Mouse (Mus musculus) myocyte (in vitro differentiated cells): ENCODE measurements around the gene Dbf4. TPM values are rescaled to one million over a fixed set of nuclear protein-coding genes. Genes with fewer than 3 reads are reported as not detected.

Experiments used
- H3K27me3 ChIP-seq: one replicate; pipeline ENCODE4 v1.6.1; 2011; ENCODE audit not compliant: control insufficient read depth, insufficient read depth, insufficient read length
- H3K36me3 ChIP-seq: one replicate; pipeline ENCODE4 v1.6.1; 2011; ENCODE audit not compliant: control insufficient read depth, insufficient read depth
- H3K4me2 ChIP-seq: one replicate; pipeline ENCODE4 v1.6.1; 2011; ENCODE audit warnings: low read depth, control low read depth
- H3K4me3 ChIP-seq: one replicate; pipeline ENCODE4 v1.5.1; 2011; ENCODE audit warnings: mild to moderate bottlenecking, control low read depth, moderate library complexity
- H3K79me2 ChIP-seq: one replicate; pipeline ENCODE4 v1.6.1; 2011; ENCODE audit not compliant: control insufficient read depth, insufficient read depth
- H3ac ChIP-seq: one replicate; pipeline ENCODE4 v1.6.1; 2011; ENCODE audit not compliant: control insufficient read depth, insufficient read length
- CEBPB ChIP-seq: IDR thresholded peaks from 2 replicates; pipeline ENCODE4 v1.6.1; 2011; ENCODE audit warnings: mild to moderate bottlenecking, moderate library complexity; ENCODE audit not compliant: poor library complexity, insufficient read depth, severe bottlenecking
- E2F4 ChIP-seq: IDR thresholded peaks from one replicate; pipeline ENCODE4 v1.6.1; 2011; ENCODE audit warnings: mild to moderate bottlenecking, control low read depth, moderate library complexity; ENCODE audit not compliant: insufficient read depth
- MAX ChIP-seq: IDR thresholded peaks from one replicate; pipeline ENCODE4 v1.6.1; 2011; ENCODE audit warnings: low read depth, mild to moderate bottlenecking, control low read depth
- MYOD1 ChIP-seq, 3 experiments: IDR thresholded peaks; one replicate each; pipeline ENCODE4 v1.6.1; 2011; ENCODE audit warnings: control low read depth in 2 of 3, low read depth in 2 of 3, mild to moderate bottlenecking in 2 of 3, moderate library complexity in 1 of 3; ENCODE audit not compliant: insufficient read length in 2 of 3, control insufficient read depth in 1 of 3
- MYOG ChIP-seq, 3 experiments: IDR thresholded peaks; one replicate each; pipeline ENCODE4 v1.6.1; 2011; ENCODE audit warnings: control low read depth in 2 of 3, low read depth in 2 of 3, mild to moderate bottlenecking in 2 of 3; ENCODE audit not compliant: insufficient read length in 2 of 3, control insufficient read depth in 1 of 3, insufficient read depth in 1 of 3
- POLR2A ChIP-seq: IDR thresholded peaks from one replicate; pipeline ENCODE4 v1.6.1; 2011; ENCODE audit warnings: low read depth, mild to moderate bottlenecking, control low read depth, moderate library complexity; ENCODE audit not compliant: insufficient read length
- POLR2AphosphoS2 ChIP-seq: IDR thresholded peaks from one replicate; pipeline ENCODE4 v1.6.1; 2011; ENCODE audit warnings: low read depth, control low read depth; ENCODE audit not compliant: insufficient read length
- REST ChIP-seq: IDR thresholded peaks from one replicate; pipeline ENCODE4 v1.6.1; 2011; ENCODE audit warnings: mild to moderate bottlenecking, control low read depth, moderate library complexity; ENCODE audit not compliant: insufficient read depth, insufficient read length
- SRF ChIP-seq: IDR thresholded peaks from one replicate; pipeline ENCODE4 v1.6.1; 2011; ENCODE audit warnings: low read depth; ENCODE audit not compliant: control insufficient read depth, insufficient read length
- TCF12 ChIP-seq: IDR thresholded peaks from one replicate; pipeline ENCODE4 v1.6.1; 2011; ENCODE audit warnings: mild to moderate bottlenecking, control low read depth; ENCODE audit not compliant: poor library complexity, insufficient read depth, severe bottlenecking
- TCF3 ChIP-seq: IDR thresholded peaks from one replicate; pipeline ENCODE4 v1.6.1; 2011; ENCODE audit warnings: low read depth, control low read depth; ENCODE audit not compliant: insufficient read length
- USF1 ChIP-seq: IDR thresholded peaks from one replicate; pipeline ENCODE4 v1.6.1; 2011; ENCODE audit warnings: low read depth, mild to moderate bottlenecking, control low read depth, moderate library complexity
- polyA plus RNA-seq: library from polyadenylated mRNA; unstranded; fragments of >200 nt; fragmentation: generic; extraction: Trizol; gene quantifications from one replicate; pipeline ENCODE4 v1.2.1, GENCODE M21; 2012; ENCODE audit warnings: missing spikeins

Dbf4 gene
- polyA plus RNA-seq, 1 experiment, result 8.3 TPM

DNA sequence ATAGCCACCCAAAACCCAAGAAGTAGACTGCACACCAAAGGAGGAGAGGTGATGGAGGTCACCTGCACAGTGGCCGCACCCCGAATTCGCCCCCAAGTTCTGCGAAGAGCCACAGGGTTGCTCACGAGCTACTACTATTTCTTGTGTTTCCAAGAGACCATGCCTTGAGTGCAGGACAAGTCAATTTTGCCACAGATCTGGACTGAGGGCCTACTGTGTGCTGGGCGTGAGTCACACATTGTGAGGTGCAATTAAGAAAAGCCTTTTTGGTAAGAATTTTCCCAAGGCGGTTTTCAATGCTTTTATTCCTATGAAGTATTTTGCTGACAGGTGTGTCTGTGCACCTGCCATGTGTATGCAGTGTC is 54.2 kb downstream of the Dbf4 start:
- H3K4me3 ChIP-seq, result no peak overlapping the region
- no peaks in the 10 kb centered on the region for H3K36me3 ChIP-seq
- H3ac ChIP-seq, result no peak overlapping the region
- H3K4me2 ChIP-seq, result no peak overlapping the region
- TF ChIP-seq TCF3, result no peak
- no peak for TF ChIP-seq POLR2AphosphoS2
- no peak for TF ChIP-seq MYOG (IDR thresholded peaks at IDR 0.05; ENCODE audit: control insufficient read depth in 1 of 3, insufficient read depth in 1 of 3, insufficient read length in 2 of 3, low read depth in 2 of 3)
- TF ChIP-seq USF1, result no peak
- TF ChIP-seq MAX, result no peak
- no peak for TF ChIP-seq E2F4
- no peak for TF ChIP-seq MYOD1 (IDR thresholded peaks at IDR 0.05; ENCODE audit: control insufficient read depth in 1 of 3, insufficient read length in 2 of 3, low read depth in 2 of 3)
- TF ChIP-seq TCF12, result no peak
- no peak for TF ChIP-seq SRF
- no peak for TF ChIP-seq CEBPB
- peaks cover 15% of the 10 kb centered on the region for H3K27me3 ChIP-seq
- H3K79me2 ChIP-seq, result no peaks in the 10 kb centered on the region

GRCm38 (mm10) chr5:8367614-8368327 is 54.7 kb downstream of the Dbf4 start, which contains the start of gene Adam22:
Gene Adam22, minus strand, starts transcription at chr5:8368160.
- Histone ChIP-seq H3K79me2 (no peaks in the 10 kb centered on the region), H3K4me2 (no peak within 1 kb of the TSS), H3K27me3 (peaks cover 15% of the 10 kb centered on the region), H3K36me3 (no peaks in the 10 kb centered on the region), H3K4me3 (no peak within 1 kb of the TSS), H3ac (no peak within 1 kb of the TSS)
- no peak for TF ChIP-seq E2F4
- no peak for TF ChIP-seq USF1
- TF ChIP-seq SRF, result no peak
- no peak for TF ChIP-seq MYOD1 (IDR thresholded peaks at IDR 0.05; ENCODE audit: control insufficient read depth in 1 of 3, insufficient read length in 2 of 3, low read depth in 2 of 3)
- TF ChIP-seq MYOG (IDR thresholded peaks at IDR 0.05; ENCODE audit: control insufficient read depth in 1 of 3, insufficient read depth in 1 of 3, insufficient read length in 2 of 3, low read depth in 2 of 3), result no peak
- TF ChIP-seq REST, result no peak
- TF ChIP-seq CEBPB, result no peak
- TF ChIP-seq TCF12, result no peak
- no peak for TF ChIP-seq POLR2A
- TF ChIP-seq POLR2AphosphoS2, result no peak
- TF ChIP-seq TCF3, result no peak
- no peak for TF ChIP-seq MAX

- no peak for TF ChIP-seq E2F4
- no peak for TF ChIP-seq POLR2A
- no peak for TF ChIP-seq MYOD1 (IDR thresholded peaks at IDR 0.05; ENCODE audit: control insufficient read depth in 1 of 3, insufficient read length in 2 of 3, low read depth in 2 of 3)
- TF ChIP-seq MAX, result no peak
- no peak for TF ChIP-seq SRF
- no peak for TF ChIP-seq TCF3
- no peak for TF ChIP-seq USF1
- no peak for TF ChIP-seq MYOG (IDR thresholded peaks at IDR 0.05; ENCODE audit: control insufficient read depth in 1 of 3, insufficient read depth in 1 of 3, insufficient read length in 2 of 3, low read depth in 2 of 3)
- no peak for TF ChIP-seq POLR2AphosphoS2
- no peak for TF ChIP-seq CEBPB
- no peak for TF ChIP-seq TCF12
- no peak for TF ChIP-seq REST
- Histone ChIP-seq H3K36me3 (no peaks in the 10 kb centered on the region), H3K4me2 (no peak overlapping the region), H3ac (no peak overlapping the region), H3K79me2 (no peaks in the 10 kb centered on the region), H3K27me3 (peaks cover 15% of the 10 kb centered on the region), H3K4me3 (no peak overlapping the region)
These were observed 55.5 kb downstream of the Dbf4 start for GRCm38 (mm10) chr5:8366771-8367613.

- Histone ChIP-seq H3ac (no peak overlapping the region), H3K36me3 (no peaks in the 10 kb centered on the region), H3K4me3 (no peak overlapping the region), H3K4me2 (no peak overlapping the region), H3K27me3 (peaks cover 7% of the 10 kb centered on the region), H3K79me2 (no peaks in the 10 kb centered on the region)
- no peak for TF ChIP-seq POLR2A
- TF ChIP-seq MAX, result no peak
- TF ChIP-seq USF1, result no peak
- no peak for TF ChIP-seq SRF
- no peak for TF ChIP-seq POLR2AphosphoS2
- TF ChIP-seq E2F4, result no peak
- TF ChIP-seq REST, result no peak
- TF ChIP-seq MYOD1 (IDR thresholded peaks at IDR 0.05; ENCODE audit: control insufficient read depth in 1 of 3, insufficient read length in 2 of 3, low read depth in 2 of 3), result no peak
These were observed 60.2 kb downstream of the Dbf4 start for GRCm38 (mm10) chr5:8362361-8362760.

DNA sequence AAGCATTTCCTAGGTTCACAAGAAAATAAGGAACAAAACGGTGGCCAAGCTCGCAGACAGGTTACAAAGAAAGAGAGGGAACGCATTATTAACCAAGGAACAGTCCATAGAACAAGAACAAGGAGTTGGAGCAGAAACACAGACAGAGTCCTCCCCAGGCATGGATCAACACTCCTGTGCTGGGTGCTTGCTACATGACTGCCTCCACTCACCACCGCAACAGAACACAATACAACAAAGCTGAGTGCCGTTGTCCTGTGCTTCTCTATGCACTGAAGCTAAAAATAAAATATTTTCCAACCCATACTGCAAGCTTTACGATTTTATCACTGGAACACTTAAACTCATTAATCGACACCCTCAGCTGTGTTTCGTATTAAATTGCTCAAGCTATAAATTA is 64.8 kb downstream of the Dbf4 start:
- Histone ChIP-seq H3K4me3 (no peak overlapping the region), H3K27me3 (no peaks in the 10 kb centered on the region), H3ac (no peak overlapping the region), H3K4me2 (no peak overlapping the region), H3K36me3 (no peaks in the 10 kb centered on the region), H3K79me2 (no peaks in the 10 kb centered on the region)
- TF ChIP-seq MAX (no peak), TCF12 (no peak), POLR2AphosphoS2 (no peak), TCF3 (no peak), CEBPB (no peak), MYOG (IDR thresholded peaks at IDR 0.05; ENCODE audit: control insufficient read depth in 1 of 3, insufficient read depth in 1 of 3, insufficient read length in 2 of 3, low read depth in 2 of 3) (no peak), USF1 (no peak), MYOD1 (IDR thresholded peaks at IDR 0.05; ENCODE audit: control insufficient read depth in 1 of 3, insufficient read length in 2 of 3, low read depth in 2 of 3) (no peak), SRF (no peak), POLR2A (no peak), E2F4 (no peak), REST (no peak)
